Mouse (Mus musculus): ENCODE data around the gene Ppp1r7. TPM values are rescaled to one million over a fixed set of nuclear protein-coding genes. Genes with fewer than 3 reads are reported as not detected.
"Not testable (repeated sequence)": the region's sequence is repeated elsewhere in the genome, so short reads cannot be mapped to it uniquely, and the experiment has no call there.

The Ppp1r7 gene
- 2.8 and 3.0 TPM in 2 replicates for total RNA-seq (2014; rRNA removed)
- polyA plus RNA-seq (2012; rRNA removed), result 2.0 and 2.1 TPM in 2 replicates

GRCm38 (mm10) chr1:93342648-93343503 lies at the start of gene Ppp1r7, which contains the start of gene Pask:
TSS of gene Ppp1r7 (plus strand) at chr1:93342854.
TSS of gene Pask (minus strand) at chr1:93343482.
- H3K27ac ChIP-seq (replicated peaks; ENCODE audit: insufficient read depth, low read depth, low read length), result peak within 1 kb of the TSS; percentile 21; the same call in 1 of the 2 replicates
- peak within 1 kb of the TSS; percentile 81 for H3K4me3 ChIP-seq (ENCODE audit: insufficient read depth, low read depth, low read length)

GRCm38 (mm10) chr1:93294491-93294890 lies 48.2 kb upstream of the Ppp1r7 start:
- not testable (repeated sequence) for H3K27me3 ChIP-seq (ENCODE audit: control insufficient read depth, insufficient read depth, low read length); DNase-seq (ENCODE audit: extremely low read depth, low read depth, low spot score); H3K4me3 ChIP-seq (ENCODE audit: insufficient read depth, low read depth, low read length); H3K4me1 ChIP-seq (ENCODE audit: control insufficient read depth, insufficient read depth, low read length); H3K27ac ChIP-seq (replicated peaks; ENCODE audit: insufficient read depth, low read depth, low read length); H3K79me2 ChIP-seq (ENCODE audit: control insufficient read depth, insufficient read depth, low read length); H3K9ac ChIP-seq (ENCODE audit: low read depth, low read length)
- H3K36me3 ChIP-seq (ENCODE audit: control insufficient read depth, insufficient read depth, low read length), result peaks cover 29% of the 10 kb centered on the region
- 89% methylated on average over 3 of the region's 3 CpGs for WGBS

More at GRCm38 (mm10) chr1:93342648-93343503, at the start of gene Ppp1r7, which contains the start of gene Pask:
- peak; percentile 94 for DNase-seq (ENCODE audit: extremely low read depth, low read depth, low spot score)
- H3K9ac ChIP-seq (ENCODE audit: low read depth, low read length), result peak within 1 kb of the TSS; percentile 79
- H3K4me1 ChIP-seq (ENCODE audit: control insufficient read depth, insufficient read depth, low read length), result peaks cover 5% of the 10 kb centered on the region; the same call in 1 of the 2 replicates
- H3K27me3 ChIP-seq (ENCODE audit: control insufficient read depth, insufficient read depth, low read length), result no peaks in the 10 kb centered on the region
- peaks cover 4% of the 10 kb centered on the region; the same call in 1 of the 2 replicates for H3K79me2 ChIP-seq (ENCODE audit: control insufficient read depth, insufficient read depth, low read length)
- TF ChIP-seq POLR2A (IDR thresholded peaks at IDR 0.05; ENCODE audit: extremely low read depth, insufficient read depth, low read length) (no peak), CTCF (IDR thresholded peaks at IDR 0.05; ENCODE audit: low read depth, low read length) (no peak)
- H3K36me3 ChIP-seq (ENCODE audit: control insufficient read depth, insufficient read depth, low read length), result no peaks in the 10 kb centered on the region; the same call in 1 of the 2 replicates
- WGBS, result under 1% methylated on average over 63 of the region's 63 CpGs

DNA sequence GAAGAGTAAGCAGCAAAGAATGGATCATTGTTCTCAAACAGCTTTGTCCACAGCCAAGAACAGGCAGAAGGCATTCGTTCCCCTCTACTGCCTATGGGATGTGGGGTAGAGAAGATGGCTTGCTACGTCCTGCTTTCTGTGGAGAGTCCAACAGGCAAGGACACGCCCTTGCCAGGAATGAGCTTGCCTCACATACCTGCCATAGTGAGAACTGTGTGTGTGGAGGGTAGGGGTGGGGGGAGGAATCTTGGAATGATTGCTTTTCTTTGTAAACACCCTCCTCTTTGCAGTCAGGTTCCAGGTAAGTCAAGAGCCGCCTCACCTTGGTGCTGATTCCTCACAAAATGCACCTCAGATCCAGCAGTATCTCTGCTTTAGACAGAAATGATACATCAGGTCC lies 42.9 kb upstream of the Ppp1r7 start:
- no peaks in the 10 kb centered on the region; the same call in 1 of the 2 replicates for H3K4me1 ChIP-seq (ENCODE audit: control insufficient read depth, insufficient read depth, low read length)
- no peak for DNase-seq (ENCODE audit: extremely low read depth, low read depth, low spot score)
- 97% methylated on average over 4 of the region's 4 CpGs for WGBS
- H3K79me2 ChIP-seq (ENCODE audit: control insufficient read depth, insufficient read depth, low read length), result no peaks in the 10 kb centered on the region; the same call in 1 of the 2 replicates
- peaks cover 41% of the 10 kb centered on the region for H3K36me3 ChIP-seq (ENCODE audit: control insufficient read depth, insufficient read depth, low read length)
- H3K4me3 ChIP-seq (ENCODE audit: insufficient read depth, low read depth, low read length), result no peak overlapping the region
- no peak overlapping the region for H3K9ac ChIP-seq (ENCODE audit: low read depth, low read length)
- H3K27me3 ChIP-seq (ENCODE audit: control insufficient read depth, insufficient read depth, low read length), result no peaks in the 10 kb centered on the region
- TF ChIP-seq POLR2A (IDR thresholded peaks at IDR 0.05; ENCODE audit: extremely low read depth, insufficient read depth, low read length), result no peak
- TF ChIP-seq CTCF (IDR thresholded peaks at IDR 0.05; ENCODE audit: low read depth, low read length), result no peak
- H3K27ac ChIP-seq (replicated peaks; ENCODE audit: insufficient read depth, low read depth, low read length), result no peak overlapping the region

DNA sequence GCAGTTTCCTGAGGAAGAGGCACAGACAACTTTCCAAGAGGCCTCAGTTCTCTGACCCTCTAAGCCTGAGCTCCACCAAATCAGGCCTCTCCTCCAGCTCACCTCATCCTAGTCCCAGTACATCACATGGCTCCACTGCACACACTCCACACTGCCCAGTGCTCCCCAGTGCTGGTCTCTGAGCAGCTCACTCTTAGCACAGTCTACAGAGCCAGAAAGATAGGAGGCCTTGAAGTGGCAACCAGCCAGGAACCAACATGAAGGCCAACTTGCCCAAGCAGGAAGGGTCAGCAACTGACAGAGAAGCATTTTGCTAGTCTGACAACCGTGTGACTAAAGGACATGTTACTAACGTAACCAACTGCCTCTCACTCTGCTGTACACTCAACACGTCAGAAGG lies 42.1 kb upstream of the Ppp1r7 start:
- H3K4me3 ChIP-seq (ENCODE audit: insufficient read depth, low read depth, low read length), result no peak overlapping the region
- H3K4me1 ChIP-seq (ENCODE audit: control insufficient read depth, insufficient read depth, low read length), result peaks cover 2% of the 10 kb centered on the region; the same call in 1 of the 2 replicates
- H3K36me3 ChIP-seq (ENCODE audit: control insufficient read depth, insufficient read depth, low read length), result peaks cover 41% of the 10 kb centered on the region
- peak; percentile 14 for DNase-seq (ENCODE audit: extremely low read depth, low read depth, low spot score)
- H3K27ac ChIP-seq (replicated peaks; ENCODE audit: insufficient read depth, low read depth, low read length), result no peak overlapping the region
- H3K9ac ChIP-seq (ENCODE audit: low read depth, low read length), result no peak overlapping the region
- no peaks in the 10 kb centered on the region for H3K27me3 ChIP-seq (ENCODE audit: control insufficient read depth, insufficient read depth, low read length)
- no peaks in the 10 kb centered on the region; the same call in 1 of the 2 replicates for H3K79me2 ChIP-seq (ENCODE audit: control insufficient read depth, insufficient read depth, low read length)
- TF ChIP-seq POLR2A (IDR thresholded peaks at IDR 0.05; ENCODE audit: extremely low read depth, insufficient read depth, low read length) (no peak), CTCF (IDR thresholded peaks at IDR 0.05; ENCODE audit: low read depth, low read length) (no peak)
- WGBS, result 82% methylated on average over 3 of the region's 3 CpGs

GRCm38 (mm10) chr1:93305581-93306337 lies 36.9 kb upstream of the Ppp1r7 start, which contains the start of gene Mterf4:
TSS of gene Mterf4 (minus strand) at chr1:93305915.
- no peaks in the 10 kb centered on the region; the same call in 1 of the 2 replicates for H3K79me2 ChIP-seq (ENCODE audit: control insufficient read depth, insufficient read depth, low read length)
- peaks cover 24% of the 10 kb centered on the region for H3K36me3 ChIP-seq (ENCODE audit: control insufficient read depth, insufficient read depth, low read length)
- TF ChIP-seq POLR2A (IDR thresholded peaks at IDR 0.05; ENCODE audit: extremely low read depth, insufficient read depth, low read length) (peak; percentile 64; the same call in 1 of the 2 replicates), CTCF (IDR thresholded peaks at IDR 0.05; ENCODE audit: low read depth, low read length) (no peak)
- peak within 1 kb of the TSS; percentile 89 for H3K9ac ChIP-seq (ENCODE audit: low read depth, low read length)
- H3K4me1 ChIP-seq (ENCODE audit: control insufficient read depth, insufficient read depth, low read length), result peaks cover 2% of the 10 kb centered on the region; the same call in 1 of the 2 replicates
- H3K27ac ChIP-seq (replicated peaks; ENCODE audit: insufficient read depth, low read depth, low read length), result peak within 1 kb of the TSS; percentile 18; the same call in 1 of the 2 replicates
- 5% methylated on average over 36 of the region's 36 CpGs for WGBS
- peak; percentile 76 for DNase-seq (ENCODE audit: extremely low read depth, low read depth, low spot score)
- H3K27me3 ChIP-seq (ENCODE audit: control insufficient read depth, insufficient read depth, low read length), result no peaks in the 10 kb centered on the region
- peak within 1 kb of the TSS; percentile 91 for H3K4me3 ChIP-seq (ENCODE audit: insufficient read depth, low read depth, low read length)
